Mouse (Mus musculus) heart, adult 2 months (tissue): Measurements from ENCODE around the gene Spag17. TPM values are rescaled to one million over a fixed set of nuclear protein-coding genes. Genes with fewer than 3 reads are reported as not detected.
A peak's percentile ranks its signal among the peaks of the same experiment; 100 is the strongest.

Experiments
- DNase-seq, 2 experiments: peaks; one replicate each; pipeline ENCODE4 v3.0.0; 2021
- H3K27ac ChIP-seq: fragments of 200-600 bp; 2 replicates; pipeline ENCODE4 v1.8.1; 2022
- H3K27me3 ChIP-seq: fragments of 200-500 bp; 2 replicates; pipeline ENCODE4 v1.6.1; 2012; ENCODE audit warnings: mild to moderate bottlenecking, low read length, inconsistent platforms, mixed read lengths; ENCODE audit not compliant: control insufficient read depth, insufficient read depth
- H3K36me3 ChIP-seq: fragments of 200-500 bp; 2 replicates; pipeline ENCODE4 v1.6.1; 2012; ENCODE audit warnings: low read length, inconsistent platforms; ENCODE audit not compliant: control insufficient read depth, insufficient read depth
- H3K4me1 ChIP-seq: fragments of 200-500 bp; 2 replicates; pipeline ENCODE4 v1.6.1; 2011; ENCODE audit warnings: low read length; ENCODE audit not compliant: control insufficient read depth, insufficient read depth
- H3K4me3 ChIP-seq: fragments of 200-600 bp; 2 replicates; pipeline ENCODE4 v1.8.1; 2022
- H3K79me2 ChIP-seq: fragments of 200-500 bp; replicated peaks from 2 replicates; pipeline ENCODE4 v1.6.1; 2012; ENCODE audit warnings: mild to moderate bottlenecking, inconsistent platforms, low read length, moderate library complexity, mixed read lengths; ENCODE audit not compliant: control insufficient read depth, insufficient read depth
- H3K9ac ChIP-seq: fragments of 200-500 bp; 2 replicates; pipeline ENCODE4 v1.6.1; 2012; ENCODE audit warnings: low read depth, mild to moderate bottlenecking, control low read depth, inconsistent platforms, low read length, mixed read lengths
- CTCF ChIP-seq: fragments of 200-600 bp; IDR thresholded peaks from 2 replicates; pipeline ENCODE4 v1.8.1; 2022; ENCODE audit warnings: antibody characterized with exemption, mild to moderate bottlenecking, moderate library complexity
- EP300 ChIP-seq: fragments of 200-500 bp; IDR thresholded peaks from 2 replicates; pipeline ENCODE4 v1.6.1; 2011; ENCODE audit warnings: low read depth, low read length, control low read depth; ENCODE audit not compliant: insufficient read depth
- POLR2A ChIP-seq: fragments of 200-500 bp; IDR thresholded peaks from 2 replicates; pipeline ENCODE4 v1.6.1; 2011; ENCODE audit warnings: mild to moderate bottlenecking, low read depth, low read length, control low read depth; ENCODE audit not compliant: insufficient read depth
- WGBS: fragments of 180-500 bp; shearing (Covaris S2); methylation state at CpG from one replicate; pipeline ENCODE4 v1.1.7; 2018; 5-methylcytosine and 5-hydroxymethylcytosine counted together
- intact Hi-C: fragments of 180-260 bp; cut with DNase I; formaldehyde crosslinking; loops from one replicate; pipeline ENCODE4 v1.15.1; 2025
- polyA plus RNA-seq: library from polyadenylated mRNA; depleted of rRNA; stranded (reverse); fragments of >200 nt; gene quantifications from 2 replicates; pipeline ENCODE4 v1.2.3, GENCODE M21; 2012
- total RNA-seq, 2 experiments: library from RNA; stranded (reverse); gene quantifications; 2 replicates each; pipeline ENCODE4 v1.2.3; 2021

Gene Spag17
- total and polyA plus RNA-seq, 3 experiments: 0.10 TPM; not detected in 2

DNA sequence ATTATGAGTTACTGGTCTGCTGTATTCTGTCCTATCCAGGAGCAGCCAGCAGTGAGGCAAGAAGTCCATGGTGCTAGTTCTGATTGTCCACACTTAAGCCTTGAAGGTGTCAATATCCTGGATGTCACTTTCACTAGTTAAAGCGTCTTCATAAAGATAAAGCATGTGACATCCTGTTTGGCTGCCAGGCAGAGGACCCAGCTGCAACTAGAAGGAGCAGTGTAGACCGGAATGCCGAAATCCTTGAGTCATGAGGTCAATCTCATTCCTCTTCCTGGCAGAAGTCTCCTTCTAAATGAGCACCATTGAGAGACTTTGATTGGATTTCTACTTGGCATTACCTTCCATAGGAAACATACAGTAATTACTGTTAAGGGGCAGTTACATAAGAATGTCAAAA, 295.3 kb downstream of the Spag17 start:
- TF ChIP-seq POLR2A (no peak), EP300 (no peak), CTCF (no peak)
- Histone ChIP-seq H3K4me3 (no peak overlapping the region), H3K79me2 (no peaks in the 10 kb centered on the region), H3K4me1 (no peaks in the 10 kb centered on the region), H3K9ac (no peak overlapping the region), H3K27me3 (no peaks in the 10 kb centered on the region), H3K36me3 (peaks cover 2% of the 10 kb centered on the region; the same call in 1 of the 2 replicates), H3K27ac (no peak overlapping the region)
- 28% methylated on average over 3 of the region's 3 CpGs for WGBS
- intact Hi-C loops: no loop called here
- no peak for DNase-seq

GRCm38 (mm10) chr3:100189444-100189843, 304.2 kb downstream of the Spag17 start:
- no peaks in the 10 kb centered on the region for H3K4me1 ChIP-seq
- H3K36me3 ChIP-seq: peaks cover 4% of the 10 kb centered on the region; the same call in 1 of the 2 replicates
- H3K27me3 ChIP-seq: no peaks in the 10 kb centered on the region
- intact Hi-C loops: loop anchor here (5.0 kb wide), 1 partner anchor 378 kb away; no protein-coding TSS in a partner anchor
- H3K27ac ChIP-seq: no peak overlapping the region
- H3K4me3 ChIP-seq: no peak overlapping the region
- no peak for TF ChIP-seq POLR2A
- TF ChIP-seq CTCF: peak; percentile 82
- H3K79me2 ChIP-seq: no peaks in the 10 kb centered on the region
- no peak overlapping the region for H3K9ac ChIP-seq
- 36% methylated on average over 1 of the region's 1 CpGs for WGBS
- DNase-seq: peak in 1 of 2 experiments; percentile 18

DNA sequence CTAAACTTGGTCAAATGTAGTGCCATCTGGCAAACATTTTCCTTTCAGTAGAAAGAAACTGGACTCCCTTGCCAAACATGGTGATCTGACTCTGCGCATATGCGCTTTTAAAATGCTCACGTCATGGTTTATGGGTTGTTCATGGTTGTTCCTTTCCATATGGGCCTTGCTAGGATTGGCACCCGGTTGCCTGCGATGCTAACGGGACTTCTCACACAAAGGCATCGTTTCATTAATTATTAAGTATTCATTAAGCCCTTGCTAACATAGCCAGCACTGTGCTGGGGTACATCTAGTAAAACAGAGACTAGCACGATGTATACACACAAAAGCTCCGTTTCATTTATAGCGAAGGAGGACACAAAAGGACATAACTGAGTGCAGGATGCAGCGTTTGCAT, 304.7 kb downstream of the Spag17 start:
- intact Hi-C loops: loop anchor here (5.0 kb wide), 1 partner anchor 377 kb away; no protein-coding TSS in a partner anchor
- TF ChIP-seq EP300 (no peak), CTCF (no peak), POLR2A (no peak)
- Histone ChIP-seq H3K4me3 (no peak overlapping the region), H3K27me3 (no peaks in the 10 kb centered on the region), H3K36me3 (peaks cover 4% of the 10 kb centered on the region; the same call in 1 of the 2 replicates), H3K4me1 (no peaks in the 10 kb centered on the region), H3K9ac (no peak overlapping the region), H3K79me2 (no peaks in the 10 kb centered on the region), H3K27ac (no peak overlapping the region)
- 89% methylated on average over 11 of the region's 11 CpGs for WGBS
- no peak for DNase-seq
